Mouse (Mus musculus) embryonic fibroblast, embryonic 13.5 days (primary cell): Measurements from ENCODE around the gene Mrpl50.

ENCODE experiments used
- CTCF ChIP-seq: IDR thresholded peaks from 2 replicates; pipeline ENCODE4 v1.5.1; 2011; ENCODE audit warnings: mild to moderate bottlenecking, control low read depth, low read length, moderate library complexity, borderline replicate concordance; ENCODE audit not compliant: insufficient read depth
- POLR2A ChIP-seq: IDR thresholded peaks from 2 replicates; pipeline ENCODE4 v1.6.1; 2011; ENCODE audit warnings: low read depth, mild to moderate bottlenecking, control low read depth, low read length, moderate library complexity

- TF ChIP-seq CTCF = no peak
- TF ChIP-seq POLR2A = no peak
These were observed 20.1 kb upstream of the Mrpl50 start for GRCm38 (mm10) chr4:49540966-49541365.
